Mouse (Mus musculus) embryo, embryonic 10.5 days (tissue): ENCODE results near the gene Coro1c.
A peak's percentile ranks its signal among the peaks of the same experiment; 100 is the strongest.
"Not testable (repeated sequence)": the region's sequence is repeated elsewhere in the genome, so short reads cannot be mapped to it uniquely, and the experiment has no call there.

Source experiments
- DNase-seq: peaks from one replicate; pipeline ENCODE4 v3.0.0-alpha.2; 2015; ENCODE audit warnings: low spot score

Gene Coro1c

DNA sequence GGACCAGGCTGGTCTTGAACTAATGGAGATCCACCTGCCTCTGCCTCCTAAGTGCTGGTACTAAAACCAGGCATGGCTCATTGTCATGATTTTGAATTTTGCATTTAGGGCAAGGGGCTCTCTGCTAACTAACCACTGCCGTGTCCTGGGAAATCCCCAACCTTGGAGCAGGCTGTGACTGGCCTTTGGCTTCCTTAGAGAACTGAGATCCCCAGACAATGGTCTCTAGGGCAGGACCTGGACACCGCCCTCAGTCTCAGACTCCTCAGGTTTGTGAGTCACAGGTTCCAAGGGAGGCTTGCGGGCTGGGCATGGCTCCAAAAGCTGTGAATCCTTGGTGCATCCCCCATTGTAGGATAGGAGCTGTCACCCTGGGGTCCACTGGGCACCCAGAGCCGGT lies 81.9 kb downstream of the Coro1c start:
- no peak for DNase-seq

DNA sequence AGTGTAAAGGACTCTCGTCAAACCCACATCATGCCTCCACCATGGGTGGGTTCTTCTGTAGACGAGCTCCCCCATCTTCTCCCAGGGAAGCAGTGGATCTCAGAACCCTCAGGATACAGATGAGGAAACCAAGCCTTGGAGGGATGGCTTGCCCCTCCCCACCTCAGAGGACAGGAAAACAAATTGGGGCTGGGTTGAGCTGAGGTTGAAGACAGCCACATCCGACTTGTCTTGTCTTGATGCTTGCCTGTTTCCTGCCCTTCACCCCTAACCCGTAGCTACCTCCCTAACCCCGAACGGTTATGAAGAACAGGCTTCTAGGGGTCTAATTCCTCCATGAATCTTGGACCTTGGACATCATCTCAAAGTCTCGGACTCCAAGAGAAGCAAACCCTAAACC lies 83.0 kb downstream of the Coro1c start:
- no peak for DNase-seq

DNA sequence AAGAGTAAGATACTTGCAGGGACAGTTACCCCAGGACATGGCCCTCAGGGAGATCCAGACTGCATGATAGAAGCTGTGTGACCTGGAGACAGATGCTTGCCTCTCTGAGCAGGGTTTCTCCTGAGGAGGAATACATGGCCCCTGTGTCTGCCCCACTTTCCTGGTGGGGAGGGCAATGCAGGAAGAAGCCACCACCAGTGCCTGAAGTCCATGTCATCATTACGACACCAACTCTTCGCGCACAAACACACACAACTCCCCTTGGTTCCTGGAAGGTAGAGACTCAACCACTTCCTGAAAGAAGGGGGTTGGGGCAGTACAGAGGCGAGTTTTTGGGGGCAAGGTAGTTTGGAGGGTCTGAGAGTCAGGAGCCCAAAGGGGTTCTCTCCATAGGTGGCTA lies 84.3 kb downstream of the Coro1c start:
- DNase-seq = no peak

DNA sequence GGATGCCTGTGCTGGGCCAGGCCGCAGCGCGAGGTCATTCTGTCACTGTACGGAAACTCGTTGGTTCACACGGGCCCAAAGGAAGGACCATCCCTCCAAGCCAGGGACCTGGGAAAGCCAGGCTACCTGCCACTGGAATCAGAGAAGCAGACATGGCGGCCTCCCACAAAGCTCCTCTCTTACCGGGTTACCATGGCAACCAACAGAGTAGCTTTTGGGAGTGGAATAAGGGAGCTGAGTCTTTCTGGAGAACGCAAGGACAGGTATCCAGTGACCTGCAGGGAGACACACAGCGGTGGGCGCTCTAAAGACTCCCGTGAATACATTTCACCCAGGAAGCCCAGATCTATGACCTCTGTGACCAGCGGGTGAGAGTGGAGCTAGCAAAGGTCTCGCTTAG lies 90.0 kb downstream of the Coro1c start:
- no peak for DNase-seq

DNA sequence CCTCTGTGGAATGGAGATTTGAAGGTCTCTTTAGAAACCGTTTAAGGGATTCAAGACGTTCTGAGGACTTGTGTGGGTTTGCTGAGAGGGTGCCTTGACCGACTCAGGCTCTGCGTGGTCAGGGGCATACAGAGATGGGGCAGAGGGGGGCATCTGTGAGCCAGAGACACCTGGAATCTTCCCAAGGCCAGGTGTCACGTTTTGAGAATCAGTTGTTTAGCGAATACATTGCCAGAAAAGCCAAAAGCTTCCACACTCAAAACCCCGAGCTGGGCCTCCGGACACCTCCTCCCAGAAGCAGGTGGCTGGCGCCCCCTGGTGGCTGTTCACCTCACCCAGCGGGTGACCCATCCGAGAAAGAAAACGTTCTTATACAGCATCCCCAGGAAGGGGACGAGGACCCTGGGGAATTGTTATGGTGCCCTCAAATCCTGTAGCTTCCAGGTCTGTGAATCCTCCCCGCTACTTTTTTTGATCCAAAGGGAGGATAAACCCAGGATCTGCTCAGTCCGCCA lies 92.9 kb downstream of the Coro1c start:
- DNase-seq = peak; percentile 89

DNA sequence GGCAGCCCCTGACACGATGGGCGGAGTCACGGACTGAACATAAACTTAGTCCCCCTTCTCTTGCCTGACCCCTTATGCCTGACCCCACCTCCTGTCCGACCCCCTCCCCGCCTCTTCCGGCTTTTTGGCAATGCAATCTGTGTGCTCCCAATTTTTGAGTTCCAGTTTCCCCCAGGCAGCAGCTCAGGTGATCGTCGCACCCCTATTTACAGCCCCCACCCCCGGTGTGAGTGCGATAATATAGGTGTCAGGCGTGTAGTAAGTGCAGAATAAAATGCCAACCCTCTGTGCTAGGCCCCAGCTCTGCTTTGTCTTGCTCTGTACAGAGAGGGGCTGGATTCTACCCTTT lies 93.5 kb downstream of the Coro1c start:
- DNase-seq = no peak

DNA sequence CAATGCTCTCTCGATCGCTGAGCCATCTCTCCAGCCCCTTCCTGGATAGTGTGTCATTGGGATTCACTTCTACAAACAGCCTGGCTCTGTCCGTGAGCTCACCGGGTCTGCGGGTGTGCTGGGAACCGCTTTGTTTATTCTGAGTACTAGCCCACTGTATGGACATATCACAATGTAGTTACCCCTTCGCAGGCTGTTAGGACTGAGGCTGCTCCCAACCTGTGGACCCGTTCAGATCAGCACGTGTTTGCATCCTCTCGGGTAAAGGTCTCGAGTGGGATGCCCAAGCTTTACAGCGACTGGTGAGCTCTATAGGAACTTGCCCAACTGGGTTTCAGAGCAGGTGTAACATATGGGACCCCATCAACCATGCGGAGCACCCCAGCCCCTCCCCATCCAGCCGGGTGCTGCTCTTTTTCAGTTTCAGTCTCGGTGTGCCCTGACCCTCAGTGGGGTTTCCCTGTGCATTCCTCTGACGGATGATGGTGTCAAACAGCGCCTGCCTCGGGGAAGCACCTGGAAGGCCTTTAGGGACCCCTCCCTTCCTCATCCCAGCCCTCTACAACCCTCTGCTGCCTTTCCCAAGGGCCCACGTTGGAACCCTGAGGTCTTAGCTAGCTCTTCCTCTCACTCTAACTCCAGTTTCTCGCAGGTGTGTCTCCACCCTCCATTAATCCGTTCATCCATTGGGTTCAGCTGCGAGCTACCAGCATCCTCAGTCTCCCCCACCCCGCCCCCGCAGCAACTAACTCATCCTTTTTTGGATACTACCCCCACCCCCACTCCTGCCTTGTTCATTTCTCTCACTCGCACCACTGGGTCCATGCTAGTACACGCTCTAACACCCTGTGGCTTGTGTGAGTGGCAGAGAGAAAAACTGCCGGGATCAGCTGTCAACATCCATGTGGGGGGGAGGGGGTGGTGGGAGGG lies 94.2 kb downstream of the Coro1c start:
- DNase-seq = no peak

DNA sequence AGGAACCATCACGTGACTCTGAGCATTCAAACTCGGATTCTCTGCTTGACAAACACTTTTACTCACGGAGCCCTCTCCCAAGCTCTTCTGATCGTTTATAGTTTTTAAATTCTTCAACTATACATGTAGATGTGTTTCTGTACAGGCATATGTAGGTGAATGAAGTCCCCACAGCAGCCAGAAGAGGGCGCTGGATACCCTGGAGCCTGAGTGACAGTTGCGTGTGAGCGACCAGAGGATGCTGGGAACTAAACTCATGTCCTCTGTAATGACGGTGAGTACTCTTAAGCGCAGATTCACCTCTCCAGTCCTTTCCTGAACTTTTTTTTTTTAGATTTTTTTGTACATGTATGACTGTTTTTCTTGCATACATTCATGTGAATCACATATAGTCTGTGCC lies 95.0 kb downstream of the Coro1c start:
- DNase-seq = peak; percentile 44

DNA sequence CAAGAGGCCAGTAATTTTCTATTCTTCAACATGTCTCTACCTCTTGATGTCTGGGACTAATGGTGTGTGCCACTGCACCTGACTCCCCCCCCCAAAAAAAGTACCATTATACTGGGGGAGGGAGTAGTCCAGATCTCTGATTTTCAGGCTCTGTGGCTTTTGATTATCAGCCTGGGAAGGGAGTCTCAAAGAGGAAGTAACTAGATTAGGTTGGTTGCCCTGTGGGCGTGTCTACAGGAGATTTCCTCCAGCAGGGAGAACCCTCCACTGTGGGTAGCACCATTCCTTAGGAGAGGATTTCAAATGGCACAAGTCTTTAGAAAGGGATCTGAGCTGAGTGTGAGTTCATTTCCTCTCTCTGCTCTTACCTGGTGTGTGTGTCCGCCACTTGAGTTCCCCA lies 95.9 kb downstream of the Coro1c start:
- DNase-seq = no peak

DNA sequence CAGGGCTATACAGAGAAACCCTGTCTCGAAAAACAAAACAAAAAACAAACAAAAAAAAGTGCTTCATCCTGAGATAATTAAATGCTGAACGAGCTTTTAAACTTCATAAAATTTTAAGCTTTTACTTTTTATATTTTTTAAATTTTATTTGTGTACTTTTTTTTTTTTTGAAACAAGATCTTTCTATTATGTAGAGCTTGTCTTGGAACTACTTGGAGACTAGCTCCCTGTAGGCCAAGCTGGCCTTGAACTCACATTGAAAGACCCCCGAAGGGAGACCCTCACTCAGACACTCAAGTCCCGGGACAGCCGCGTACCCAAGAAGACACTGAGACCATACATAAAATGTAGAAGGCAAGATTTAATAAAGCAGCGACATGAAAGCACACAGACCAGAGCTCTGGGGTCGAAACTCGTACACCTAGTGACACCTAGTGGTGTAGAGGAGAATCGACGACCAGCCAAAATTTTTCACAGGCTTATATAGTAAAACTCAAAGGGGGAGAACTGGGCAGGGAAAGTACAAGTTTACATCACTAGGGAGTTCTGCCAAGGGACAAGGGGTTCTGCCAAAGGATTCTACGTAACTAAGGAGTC lies 96.6 kb downstream of the Coro1c start:
- not testable (repeated sequence) for DNase-seq

DNA sequence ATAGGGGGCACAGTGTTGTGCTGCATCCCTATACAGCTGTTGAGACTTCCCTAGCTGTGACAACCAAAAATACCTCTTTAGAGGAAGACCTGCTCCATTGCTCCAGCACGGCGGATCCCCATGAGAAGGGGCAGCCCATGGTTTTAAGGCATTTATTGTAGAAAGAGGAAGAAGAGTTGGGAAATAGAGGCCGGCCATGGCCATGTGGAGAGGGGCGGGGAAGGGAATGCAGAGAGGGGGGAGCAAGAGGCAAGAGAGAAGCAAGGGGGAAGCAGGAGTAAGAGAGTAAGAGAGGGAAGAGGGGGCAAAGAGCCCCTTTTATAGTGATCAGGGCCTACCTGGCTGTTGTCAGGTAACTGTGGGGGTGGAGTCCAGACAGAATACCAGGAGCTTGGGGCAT lies 98.4 kb downstream of the Coro1c start:
- DNase-seq = no peak

DNA sequence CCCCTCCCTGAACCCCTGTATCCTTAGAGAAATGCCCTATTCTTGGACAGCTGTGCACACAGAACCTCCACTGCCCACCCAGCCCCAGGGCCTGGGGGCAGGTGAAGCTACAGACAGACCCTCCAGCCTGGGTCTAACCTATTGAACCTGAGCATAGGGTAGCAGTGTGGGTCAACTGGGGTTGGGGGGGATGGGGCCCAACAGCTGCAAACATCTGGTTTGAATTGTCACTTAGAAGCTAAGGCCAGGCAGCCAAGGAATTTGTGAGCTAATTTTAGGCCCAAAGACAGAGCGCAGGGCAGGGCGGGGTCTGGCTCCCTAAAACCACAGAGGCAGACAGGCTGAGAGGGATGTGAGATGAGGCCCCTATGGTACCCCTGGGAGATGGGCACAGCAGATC lies 100.4 kb downstream of the Coro1c start:
- peak; percentile 68 for DNase-seq

DNA sequence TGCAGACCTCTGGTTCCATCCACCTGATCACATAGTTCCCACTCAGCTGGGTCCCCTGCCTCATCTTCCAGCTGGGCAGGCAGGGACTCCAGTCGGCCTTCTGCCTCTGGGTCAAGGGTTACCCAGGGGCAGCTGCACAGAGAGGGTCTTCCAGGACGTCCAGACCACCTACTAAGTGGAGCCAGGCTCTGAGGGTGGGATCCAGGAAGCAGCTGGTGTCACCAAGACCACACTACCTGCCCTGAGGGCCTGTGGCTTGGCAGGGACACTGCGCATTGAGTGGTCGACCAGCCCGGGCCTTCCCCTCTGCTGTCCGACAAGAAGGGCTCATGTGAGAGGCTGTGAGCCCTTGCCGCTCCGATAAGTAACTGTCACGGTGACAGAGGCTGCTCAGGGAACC lies 100.8 kb downstream of the Coro1c start:
- DNase-seq = no peak

DNA sequence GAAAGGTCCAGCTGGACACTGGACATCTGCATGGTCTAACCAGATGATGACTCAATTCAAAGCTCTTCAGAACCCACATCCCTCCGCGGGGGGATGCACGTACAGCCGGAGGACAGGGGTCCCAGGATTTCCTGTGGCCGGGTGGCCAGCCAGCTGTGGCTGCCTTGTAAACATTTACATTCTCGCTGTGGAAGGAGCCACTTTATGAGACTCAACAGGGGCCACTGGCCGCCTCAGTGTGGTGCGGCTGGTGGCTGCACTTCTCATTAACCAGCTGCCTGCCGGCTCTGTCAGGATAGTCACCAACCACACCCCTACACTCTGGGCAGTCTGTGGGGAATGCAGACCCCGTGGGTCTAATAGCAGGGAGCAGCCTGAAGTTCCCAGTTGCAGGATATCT lies 102.1 kb downstream of the Coro1c start:
- DNase-seq = no peak

DNA sequence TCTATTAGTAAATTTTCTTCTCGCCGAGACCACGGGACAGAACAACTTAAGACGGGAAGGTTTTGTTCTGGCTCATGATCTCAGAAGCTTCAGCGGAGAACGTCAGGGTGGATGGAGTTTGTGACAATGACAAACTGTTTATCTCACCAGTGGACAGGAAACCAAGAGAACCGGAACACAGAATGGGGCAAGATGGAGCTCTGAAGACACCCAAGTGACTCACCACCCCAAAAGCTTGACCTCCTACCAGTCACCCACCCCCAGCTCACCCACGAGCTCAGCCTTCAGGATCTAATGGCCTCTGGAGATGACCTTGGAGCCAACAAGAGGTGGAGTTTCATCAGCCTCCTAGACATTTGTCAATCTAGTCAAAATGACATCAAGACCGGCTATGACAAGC lies 103.3 kb downstream of the Coro1c start:
- no peak for DNase-seq

DNA sequence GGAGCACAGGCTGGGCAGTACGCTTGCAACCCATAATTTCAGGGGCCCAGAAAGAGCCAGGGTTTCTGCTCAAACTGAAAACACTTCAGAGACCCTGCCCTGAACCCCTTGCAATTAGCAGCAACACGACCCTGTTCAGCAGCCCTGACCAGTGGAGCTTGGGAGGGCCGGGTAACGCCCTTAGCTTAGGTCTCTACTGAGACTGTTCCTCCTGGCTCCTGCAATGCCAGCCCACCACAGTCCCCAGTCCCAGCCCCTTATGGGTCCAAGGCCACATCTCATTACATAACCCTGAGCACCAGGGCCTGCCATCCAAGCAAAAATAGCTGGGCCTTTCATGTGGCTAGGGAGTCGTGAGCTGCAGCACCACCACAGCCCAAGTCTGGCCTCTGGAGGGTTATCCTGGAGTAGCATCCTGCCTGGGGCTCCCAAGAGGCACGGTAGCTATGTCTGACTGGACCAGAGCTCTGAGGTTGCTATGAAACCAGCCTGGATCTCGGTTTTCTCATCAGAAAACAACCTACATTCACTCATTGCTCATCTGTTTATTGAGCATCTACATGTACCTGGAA lies 104.1 kb downstream of the Coro1c start:
- DNase-seq = no peak

DNA sequence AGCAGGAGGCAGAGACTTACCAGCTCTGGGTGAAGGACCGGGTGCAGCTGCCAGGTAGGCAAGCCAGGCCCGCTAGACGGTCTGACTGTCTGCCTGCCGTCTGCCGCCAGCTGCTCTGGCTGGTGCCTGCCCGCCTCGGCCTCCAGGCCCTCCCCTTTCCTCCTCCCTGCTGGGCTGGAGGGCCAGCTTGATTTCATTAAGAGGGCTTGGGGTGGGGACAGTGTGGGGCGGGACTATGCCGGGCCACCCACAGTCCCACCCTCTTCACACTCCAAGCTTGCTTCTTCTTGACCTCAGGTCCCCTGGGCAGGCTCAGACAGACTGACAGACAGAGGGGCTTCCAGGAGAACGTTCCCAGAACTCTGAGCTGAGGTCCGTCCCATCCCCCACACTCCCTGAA lies 108.3 kb downstream of the Coro1c start, which contains the start of gene Tmem119:
TSS of gene Tmem119 (minus strand) at position 237 of the 400 bp plus-strand sequence.
- peak; percentile 86 for DNase-seq

DNA sequence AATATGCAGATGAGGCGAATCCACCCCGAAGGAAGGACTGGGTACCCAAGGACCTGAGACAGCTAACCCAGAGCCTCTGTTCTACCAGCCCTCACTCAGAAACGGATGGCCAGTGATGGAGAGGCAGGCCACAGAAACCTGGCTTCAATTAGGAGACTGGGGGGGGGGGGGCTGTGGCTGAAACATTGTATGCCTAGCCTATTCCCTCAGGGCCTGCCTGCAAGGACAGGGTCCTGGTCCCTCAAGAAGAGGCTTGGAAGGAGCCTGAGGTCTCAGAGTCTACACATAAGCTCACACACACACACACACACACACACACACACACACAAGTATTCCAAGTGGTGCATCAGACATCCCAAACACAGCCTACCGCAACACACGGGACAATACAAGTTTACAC lies 108.9 kb downstream of the Coro1c start:
- DNase-seq = peak; percentile 40

DNA sequence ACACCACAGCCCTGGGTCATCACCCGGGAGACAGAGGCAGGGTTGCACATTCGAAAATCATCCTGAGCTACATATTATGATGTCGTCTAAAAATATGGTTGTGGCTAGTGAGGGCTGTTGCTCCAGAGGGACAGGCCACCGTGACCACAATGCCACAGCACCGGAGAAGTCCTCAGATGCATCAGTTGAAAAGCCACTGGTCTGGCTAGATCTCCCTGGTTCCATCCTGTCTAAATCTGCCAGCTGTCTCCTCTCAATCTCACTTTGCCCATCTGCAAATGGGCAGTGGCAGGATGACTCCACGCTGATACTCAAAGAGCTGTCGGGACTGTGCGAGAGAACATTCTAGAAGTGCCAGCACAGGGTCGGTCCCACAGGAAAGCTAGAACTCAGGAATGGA lies 110.0 kb downstream of the Coro1c start:
- no peak for DNase-seq

DNA sequence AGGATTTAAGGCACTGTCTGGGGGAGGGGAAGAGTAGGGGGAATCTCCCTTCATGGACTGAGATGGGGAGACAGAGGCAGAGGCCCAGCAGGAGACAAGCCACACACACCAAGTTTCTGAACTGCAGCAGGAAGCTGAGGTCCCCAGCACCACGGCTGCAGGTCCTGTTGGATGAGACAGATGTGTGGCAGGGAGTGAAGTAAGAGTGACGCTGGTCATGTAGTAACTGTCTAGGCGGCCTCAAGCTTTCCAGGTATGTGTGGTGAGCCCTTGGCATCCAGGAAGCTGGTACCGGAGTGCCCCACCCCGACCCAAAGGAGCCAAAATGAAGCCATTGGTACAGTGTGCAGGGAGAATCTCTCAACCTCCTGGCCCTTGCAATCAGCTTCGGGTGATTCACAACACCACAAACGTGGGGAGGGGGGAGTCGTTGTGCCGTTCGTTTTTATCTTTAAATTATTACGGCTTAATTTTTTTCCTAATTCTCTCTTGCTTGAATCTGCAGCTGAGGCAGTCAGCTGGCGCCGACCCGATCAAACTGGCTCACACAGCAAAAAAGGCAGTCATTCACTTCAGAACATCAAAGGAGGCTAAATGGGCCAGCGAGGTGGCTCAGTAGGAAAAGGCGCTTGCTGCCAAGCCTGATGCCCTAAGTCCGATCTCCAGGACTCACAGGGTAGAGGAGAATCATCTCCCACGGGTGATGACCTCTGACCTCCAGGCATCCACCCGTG lies 111.2 kb downstream of the Coro1c start:
- peak; percentile 42 for DNase-seq

DNA sequence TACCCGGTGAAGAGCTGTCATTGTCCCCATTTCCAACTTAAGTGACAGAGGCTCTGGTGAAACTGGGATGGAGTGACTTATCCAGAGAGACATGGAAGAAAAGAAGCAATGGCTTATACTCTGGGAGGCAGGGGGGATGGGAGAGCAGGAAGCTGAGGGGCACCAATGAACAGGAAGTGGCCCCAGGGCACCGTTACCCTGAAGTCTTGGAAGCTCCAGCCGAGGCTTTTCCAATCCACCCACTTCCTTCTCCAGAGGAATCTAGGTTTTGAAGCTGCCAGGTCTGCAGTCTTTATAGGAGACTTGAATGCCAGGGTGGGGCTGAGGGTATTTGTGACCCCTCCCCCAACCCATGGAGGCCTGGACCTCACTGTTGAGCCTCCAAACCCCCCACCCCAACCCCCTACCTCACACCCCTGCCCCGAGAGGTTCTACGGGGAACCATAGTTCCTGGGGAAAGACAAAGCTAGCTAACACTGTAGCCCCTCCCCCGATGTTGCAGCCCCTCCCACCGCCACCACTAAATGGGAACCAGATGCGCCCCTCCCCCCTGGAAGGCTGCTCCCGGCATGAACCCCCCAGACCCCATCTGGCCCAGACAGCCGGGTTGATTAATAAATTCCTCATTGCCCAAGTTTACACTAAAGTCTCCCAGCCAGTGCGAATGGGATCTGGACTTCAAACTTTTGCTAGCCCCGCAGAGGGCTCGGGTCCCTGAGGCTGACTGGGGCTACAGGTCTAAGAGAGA lies 112.0 kb downstream of the Coro1c start:
- peak; percentile 87 for DNase-seq
